In genomic region chr7:82625342-82625741, GRCm38 (mm10) we compare ENCODE assay signal across 9 mouse cellular contexts. TPM values are rescaled to one million over a fixed set of nuclear protein-coding genes. Genes with fewer than 3 reads are reported as not detected.
DNase-seq lines count a peak whose midpoint lies in the region; ATAC-seq and TF ChIP-seq lines count a peak whose summit lies in the region.
"Had no signal": no experiment of that assay in that cellular context is flagged by ENCODE, and none has a peak within 500 bp of the region (broad histone marks: within the 10 kb centered on the region; RNA-seq: fewer than 3 reads in every experiment).

No protein-coding gene starts in this region.

- 20% methylated on average over 7 of the region's 7 CpGs for WGBS in limb, embryonic 10.5 days
- WGBS in thymus, adult 2 months: 24% methylated on average over 7 of the region's 7 CpGs

- H3K4me3 ChIP-seq in CH12.LX (replicated peaks in 1 of 3; ENCODE audit: low read depth in 2 of 3, low read length in 2 of 3, poor library complexity in 1 of 3): no peak overlapping the region
- H3K4me3 ChIP-seq in limb, embryonic 10.5 days: no peak overlapping the region
- no peak overlapping the region for H3K4me3 ChIP-seq in thymus, adult 2 months (ENCODE audit: control insufficient read depth, insufficient read depth, low read length)
- H3K4me3 ChIP-seq: limb, embryonic 12.5 days had no signal

- in situ Hi-C loops in CH12.LX (cut with MboI; ENCODE audit: low pct_ligation_motif_present, low pct_unique_long_range_greater_than_20kb, low sequenced_read_pairs): no loop called here

- ATAC-seq in common myeloid progenitor, adult 5-6 weeks (replicated peaks; ENCODE audit: low read depth, poor library complexity, severe bottlenecking): peak; percentile 93

- no peak for TF ChIP-seq EP300 in CH12.LX (IDR thresholded peaks at IDR 0.05; ENCODE audit: low read length)

- H3K36me3 ChIP-seq in CH12.LX (replicated peaks in 1 of 2; ENCODE audit: control insufficient read depth in 1 of 2, insufficient read depth in 1 of 2, low read length in 1 of 2): no peaks in the 10 kb centered on the region
- H3K36me3 ChIP-seq in limb, embryonic 10.5 days: no peaks in the 10 kb centered on the region
- no peaks in the 10 kb centered on the region for H3K36me3 ChIP-seq in thymus, adult 2 months (ENCODE audit: control insufficient read depth, insufficient read depth, low read length)
- H3K36me3 ChIP-seq: limb, embryonic 12.5 days had no signal

- H3K9ac ChIP-seq in CH12.LX (ENCODE audit: insufficient read depth, low read depth): no peak overlapping the region
- H3K9ac ChIP-seq: limb, embryonic 12.5 days had no signal

- H3K27me3 ChIP-seq in CH12.LX (replicated peaks): peaks cover 12% of the 10 kb centered on the region
- H3K27me3 ChIP-seq in limb, embryonic 10.5 days (ENCODE audit: low read depth, poor library complexity, severe bottlenecking): no peaks in the 10 kb centered on the region
- no peaks in the 10 kb centered on the region for H3K27me3 ChIP-seq in thymus, adult 2 months (ENCODE audit: control insufficient read depth, insufficient read depth, low read length)
- H3K27me3 ChIP-seq: limb, embryonic 12.5 days had no signal

- H3K4me2 ChIP-seq in CH12.LX (ENCODE audit: insufficient read depth, low read depth, poor library complexity, severe bottlenecking): no peak overlapping the region
- H3K4me2 ChIP-seq: limb, embryonic 12.5 days had no signal

- H3K79me2 ChIP-seq in CH12.LX (replicated peaks; ENCODE audit: control insufficient read depth, extremely low read depth, insufficient read depth, poor library complexity, severe bottlenecking): no peaks in the 10 kb centered on the region

- dilution Hi-C loops in CH12.LX (cut with MboI; ENCODE audit: extremely low pct_ligation_motif_present, extremely low pct_unique_long_range_greater_than_20kb, low sequenced_read_pairs): no loop called here

- intact Hi-C loops in heart, postnatal 10 days (cut with DNase I): no loop called here
- intact Hi-C loops in left cerebral cortex, postnatal 14 days (cut with DNase I): loop anchor here (10.0 kb wide), 1 partner anchor 261 kb away; no protein-coding TSS in a partner anchor
- intact Hi-C loops in left cerebral cortex, postnatal 4 days (cut with DNase I): no loop called here

- TF ChIP-seq RAD21 in CH12.LX (IDR thresholded peaks at IDR 0.05; ENCODE audit: low read depth, low read length): no peak

- TF ChIP-seq CTCF in CH12.LX (conservative IDR thresholded peaks at IDR 0.05 in 1 of 2, IDR thresholded peaks at IDR 0.05 in 1 of 2; ENCODE audit: low read depth in 2 of 2, low read length in 2 of 2): no peak
- no peak for TF ChIP-seq CTCF in thymus, adult 2 months (IDR thresholded peaks at IDR 0.05; ENCODE audit: borderline replicate concordance, control insufficient read depth, extremely low read depth, insufficient read depth, low read length, poor library complexity)

- peaks cover 2% of the 10 kb centered on the region for H3K9me3 ChIP-seq in CH12.LX (replicated peaks; ENCODE audit: low read length)
- no peaks in the 10 kb centered on the region for H3K9me3 ChIP-seq in limb, embryonic 10.5 days (replicated peaks)
- H3K9me3 ChIP-seq: limb, embryonic 12.5 days had no signal

- peak; percentile 60 to 68 for DNase-seq in heart, postnatal 10 days
- no peak for DNase-seq in heart, adult 9 months (ENCODE audit: low spot score in 2 of 2)
- DNase-seq in CH12.LX (ENCODE audit: extremely low read depth): peak; percentile 58
- DNase-seq in limb, embryonic 10.5 days (ENCODE audit: low spot score): peak; percentile 77
- DNase-seq in thymus, adult 2 months: peak; percentile 57
- DNase-seq in left cerebral cortex, postnatal 14 days (ENCODE audit: low spot score in 2 of 2): no peak
- DNase-seq in left cerebral cortex, postnatal 4 days: no peak

- no peak overlapping the region for H3K27ac ChIP-seq in CH12.LX (ENCODE audit: insufficient read depth, low read depth)
- no peak overlapping the region for H3K27ac ChIP-seq in limb, embryonic 10.5 days
- no peak overlapping the region for H3K27ac ChIP-seq in thymus, adult 2 months (ENCODE audit: control insufficient read depth, insufficient read depth, low read length)
- H3K27ac ChIP-seq: limb, embryonic 12.5 days had no signal

- no peaks in the 10 kb centered on the region for H3K4me1 ChIP-seq in CH12.LX (ENCODE audit: control insufficient read depth in 1 of 2, insufficient read depth in 2 of 2)
- no peaks in the 10 kb centered on the region; the same call in 1 of the 2 replicates for H3K4me1 ChIP-seq in limb, embryonic 10.5 days
- H3K4me1 ChIP-seq in thymus, adult 2 months (replicated peaks; ENCODE audit: control insufficient read depth, insufficient read depth, low read length): no peaks in the 10 kb centered on the region
- H3K4me1 ChIP-seq: limb, embryonic 12.5 days had no signal

- no peak for TF ChIP-seq POLR2A in CH12.LX (IDR thresholded peaks at IDR 0.05; ENCODE audit: low read depth, low read length)
- no peak for TF ChIP-seq POLR2A in thymus, adult 2 months (IDR thresholded peaks at IDR 0.05; ENCODE audit: control insufficient read depth, extremely low read depth, insufficient read depth, low read length, poor library complexity)

TF ChIP-seq in CH12.LX, 34 proteins besides CTCF, POLR2A, EP300 and RAD21:
- TF ChIP-seq TBP (conservative IDR thresholded peaks at IDR 0.05; ENCODE audit: low read depth, low read length) (no peak), SIN3A (IDR thresholded peaks at IDR 0.05; ENCODE audit: low read length) (peak; percentile 44; the same call in 1 of the 2 replicates), MYC (IDR thresholded peaks at IDR 0.05; ENCODE audit: low read depth, low read length) (no peak), USF2 (conservative IDR thresholded peaks at IDR 0.05; ENCODE audit: low read depth, low read length) (no peak), POLR2AphosphoS2 (IDR thresholded peaks at IDR 0.05; ENCODE audit: low read depth, low read length) (no peak), CHD1 (IDR thresholded peaks at IDR 0.05; ENCODE audit: low read depth, low read length) (no peak), ELF1 (IDR thresholded peaks at IDR 0.05; ENCODE audit: low read depth, low read length) (no peak), CHD2 (IDR thresholded peaks at IDR 0.05; ENCODE audit: low read length) (no peak), MEF2A (IDR thresholded peaks at IDR 0.05; ENCODE audit: borderline replicate concordance, low read depth, low read length) (no peak)

RNA-seq across cellular contexts. Expression of gene Saxo2, which starts 23.0 kb away (rescaled TPM):
- total RNA-seq in heart, postnatal 10 days (2021): 1 to 10 TPM; 1.9 to 3.6 TPM
- 3.9 and 17.6 TPM in 2 replicates for total RNA-seq in CH12.LX (2012; rRNA removed)
- 16.3 and 22.3 TPM in 2 replicates for total RNA-seq in CH12.LX (2014; rRNA removed)
- 4.1 and 6.0 TPM in 2 replicates for polyA plus RNA-seq in CH12.LX (2012; ENCODE audit: insufficient read length, low read depth)
- total RNA-seq in common myeloid progenitor, adult 5-6 weeks (2017): 0.44 and 0.64 TPM in 2 replicates
- 5.3 and 5.5 TPM in 2 replicates for polyA plus RNA-seq in limb, embryonic 10.5 days (2016; fragmentation: Nextera tagmentation; extraction: Ambion mirVana)
- polyA plus RNA-seq in thymus, adult 2 months (2012; rRNA removed): 1.2 and 1.6 TPM in 2 replicates
- 10 to 100 TPM in 1 of 2 experiments, 1 to 10 TPM in 1; 9.8 to 16.5 TPM for total RNA-seq in left cerebral cortex, postnatal 14 days (2021)
- total RNA-seq in left cerebral cortex, postnatal 4 days (2021): 10 to 100 TPM in 1 of 2 experiments, 1 to 10 TPM in 1; 8.9 to 14.2 TPM

RNA-seq across cellular contexts. Expression of gene Efl1, which starts 23.1 kb away (rescaled TPM):
- 10 to 100 TPM; 13.4 to 14.0 TPM for total RNA-seq in heart, postnatal 10 days (2021)
- total RNA-seq in CH12.LX (2012; rRNA removed) (16.8 and 19.5 TPM in 2 replicates), CH12.LX (2014; rRNA removed) (21.0 and 30.0 TPM in 2 replicates)
- polyA plus RNA-seq in CH12.LX (2012; ENCODE audit: insufficient read length, low read depth): 25.7 and 27.4 TPM in 2 replicates
- 25.4 and 28.6 TPM in 2 replicates for total RNA-seq in common myeloid progenitor, adult 5-6 weeks (2017)
- polyA plus RNA-seq in limb, embryonic 10.5 days (2016; fragmentation: Nextera tagmentation; extraction: Ambion mirVana): 24.0 and 25.8 TPM in 2 replicates
- polyA plus RNA-seq in thymus, adult 2 months (2012; rRNA removed): 7.1 and 7.9 TPM in 2 replicates
- total RNA-seq in left cerebral cortex, postnatal 14 days (2021): 10 to 100 TPM; 18.0 to 19.5 TPM
- total RNA-seq in left cerebral cortex, postnatal 4 days (2021): 10 to 100 TPM; 20.3 to 22.5 TPM

Comparison
In these comparisons a context has a peak if more than half of its experiments do, and no peak if none do; other contexts are left out.
1. DNase-seq: peak in heart, postnatal 10 days (2 of 2), CH12.LX (single experiment), limb, embryonic 10.5 days (single experiment) and thymus, adult 2 months (single experiment); none in heart, adult 9 months (0 of 2), left cerebral cortex, postnatal 14 days (0 of 2) and left cerebral cortex, postnatal 4 days (single experiment).